Mouse (Mus musculus): ENCODE measurements at regions not wholly inside any gene's neighbourhood (a gene's known extent, or its start where the extent isn't known, plus 50 kb on each side); places are given as distances from the start of the nearest gene placed in this dataset.

GRCm38 (mm10) chr3:37812936-37813335 is 88.6 kb upstream of the Gm5148 start:
- TF ChIP-seq EP300 (IDR thresholded peaks at IDR 0.05) (no peak), CTCF (IDR thresholded peaks at IDR 0.05) (no peak)
